Mouse (Mus musculus): ENCODE results near the gene Hhip. TPM values are rescaled to one million over a fixed set of nuclear protein-coding genes. Genes with fewer than 3 reads are reported as not detected.

Gene Hhip
- total and polyA plus RNA-seq, 2 experiments from 2014 or later: 0.08 to 0.11 TPM

DNA sequence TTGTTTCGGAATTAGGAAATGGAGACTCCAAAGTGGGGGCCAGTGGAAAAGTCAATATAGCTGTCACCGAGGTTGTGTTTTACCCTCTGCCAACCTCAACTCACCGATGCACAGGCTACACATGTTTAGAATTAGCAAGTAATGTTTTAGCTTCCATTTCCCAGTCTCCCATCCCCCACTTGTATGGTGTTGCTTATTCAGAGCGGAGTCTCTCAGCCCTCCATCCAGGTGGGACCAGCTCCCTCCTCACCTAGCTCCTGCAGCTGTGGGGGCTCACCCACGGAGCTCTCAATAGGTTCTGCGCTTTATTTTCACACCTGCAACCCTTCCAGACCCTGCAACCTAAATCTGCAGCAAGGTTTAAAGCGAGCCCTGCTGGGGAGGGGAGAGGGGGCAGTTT lies 140.6 kb downstream of the Hhip start:
- Histone ChIP-seq H3K4me2 (ENCODE audit: low read depth, low read length) (no peak overlapping the region), H3K36me3 (replicated peaks; ENCODE audit: control insufficient read depth, insufficient read depth, low read length) (no peaks in the 10 kb centered on the region), H3K27ac (ENCODE audit: low read depth) (no peak overlapping the region), H3K4me1 (ENCODE audit: control insufficient read depth, insufficient read depth) (no peaks in the 10 kb centered on the region), H3K9ac (replicated peaks; ENCODE audit: low read depth, low read length) (no peak overlapping the region), H3K9me3 (replicated peaks; ENCODE audit: control insufficient read depth, low read length) (no peaks in the 10 kb centered on the region), H3K27me3 (ENCODE audit: control insufficient read depth, insufficient read depth, low read length) (no peaks in the 10 kb centered on the region), H3K4me3 (ENCODE audit: low read depth, low read length) (no peak overlapping the region)
- ATAC-seq (ENCODE audit: insufficient read depth, low read depth) (no peak), DNase-seq (ENCODE audit: low spot score) (no peak)
- 64% methylated on average over 7 of the region's 7 CpGs for WGBS
- TF ChIP-seq CTCF (IDR thresholded peaks at IDR 0.05; ENCODE audit: low read depth) (no peak), EP300 (IDR thresholded peaks at IDR 0.05; ENCODE audit: low read depth) (no peak)

Data from heart, postnatal 0 days (tissue).